Mouse (Mus musculus): ENCODE results near the gene Ubr2.

Gene Ubr2

DNA sequence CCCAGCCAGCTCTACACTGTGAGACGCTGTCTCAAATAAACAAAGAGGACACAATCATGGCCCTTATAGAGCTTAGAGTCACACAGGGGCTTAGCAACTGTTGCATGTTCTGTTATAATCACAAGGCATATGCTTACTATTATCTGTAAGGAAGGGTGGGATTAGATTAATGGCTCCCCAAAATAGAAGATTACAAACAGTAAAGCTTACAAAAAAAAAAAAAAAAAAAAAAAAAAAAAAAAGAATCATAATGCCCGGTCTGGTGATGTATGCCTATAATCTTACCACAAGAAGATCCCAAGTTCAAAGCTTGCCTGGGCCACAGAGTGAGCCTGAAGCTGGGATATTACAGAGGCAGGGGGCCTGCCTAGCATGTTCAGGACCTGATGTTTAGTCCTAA is 130.0 kb downstream of the Ubr2 start:
- WGBS: 50% methylated on average over 2 of the region's 2 CpGs

- 31% methylated on average over 14 of the region's 14 CpGs for WGBS
These were observed 130.5 kb downstream of the Ubr2 start for GRCm38 (mm10) chr17:46879841-46880311.

All from cerebral cortex, adult 2 months (tissue).